In genomic region chr6:92987846-92988619, GRCm38 (mm10) we compare ENCODE assay signal across 12 mouse cellular contexts. TPM values are rescaled to one million over a fixed set of nuclear protein-coding genes. Genes with fewer than 3 reads are reported as not detected.
DNase-seq lines count a peak whose midpoint lies in the region; ATAC-seq and TF ChIP-seq lines count a peak whose summit lies in the region.
"Had no signal": no experiment of that assay in that cellular context is flagged by ENCODE, and none has a peak within 500 bp of the region (broad histone marks: within the 10 kb centered on the region; RNA-seq: fewer than 3 reads in every experiment).

No protein-coding gene starts in this region.

- no peak overlapping the region for H3K9ac ChIP-seq in embryonic facial prominence, embryonic 14.5 days (ENCODE audit: low read depth, low read length)
- no peak overlapping the region for H3K9ac ChIP-seq in heart, embryonic 15.5 days
- no peak overlapping the region for H3K9ac ChIP-seq in kidney, postnatal 0 days (ENCODE audit: low read depth, low read length)
- no peak overlapping the region for H3K9ac ChIP-seq in midbrain, embryonic 15.5 days
- H3K9ac ChIP-seq: embryonic facial prominence, embryonic 13.5 days; limb, embryonic 13.5 days had no signal

- ATAC-seq in embryonic facial prominence, embryonic 14.5 days (ENCODE audit: low read depth), result no peak
- ATAC-seq in heart, embryonic 15.5 days (replicated peaks; ENCODE audit: insufficient number of reproducible peaks, insufficient read depth, low FRiP score, low read depth), result no peak; the same call in 1 of the 2 replicates
- no peak for ATAC-seq in kidney, postnatal 0 days (replicated peaks; ENCODE audit: low FRiP score, low read depth)
- ATAC-seq in midbrain, embryonic 15.5 days (replicated peaks), result no peak

- no peak for TF ChIP-seq CTCF in kidney, postnatal 0 days (IDR thresholded peaks at IDR 0.05; ENCODE audit: low read depth)

- H3K4me3 ChIP-seq in embryonic facial prominence, embryonic 14.5 days (ENCODE audit: low read depth, low read length), result no peak overlapping the region
- H3K4me3 ChIP-seq in embryonic facial prominence, embryonic 10.5 days, result no peak overlapping the region
- no peak overlapping the region for H3K4me3 ChIP-seq in heart, embryonic 15.5 days
- H3K4me3 ChIP-seq in kidney, postnatal 0 days (replicated peaks; ENCODE audit: low read depth, low read length), result no peak overlapping the region
- H3K4me3 ChIP-seq in midbrain, embryonic 15.5 days, result no peak overlapping the region
- H3K4me3 ChIP-seq: embryonic facial prominence, embryonic 13.5 days; limb, embryonic 13.5 days had no signal

- no peaks in the 10 kb centered on the region for H3K27me3 ChIP-seq in embryonic facial prominence, embryonic 14.5 days (replicated peaks; ENCODE audit: control insufficient read depth, insufficient read depth, low read length)
- no peaks in the 10 kb centered on the region for H3K27me3 ChIP-seq in embryonic facial prominence, embryonic 10.5 days (replicated peaks; ENCODE audit: low read depth, poor library complexity, severe bottlenecking)
- no peaks in the 10 kb centered on the region for H3K27me3 ChIP-seq in heart, embryonic 15.5 days
- no peaks in the 10 kb centered on the region for H3K27me3 ChIP-seq in kidney, postnatal 0 days (ENCODE audit: insufficient read depth, low read length)
- H3K27me3 ChIP-seq in midbrain, embryonic 15.5 days (replicated peaks), result no peaks in the 10 kb centered on the region
- H3K27me3 ChIP-seq: embryonic facial prominence, embryonic 13.5 days; limb, embryonic 13.5 days had no signal

- H3K9me3 ChIP-seq in embryonic facial prominence, embryonic 14.5 days (ENCODE audit: control insufficient read depth, low read length), result no peaks in the 10 kb centered on the region
- no peaks in the 10 kb centered on the region for H3K9me3 ChIP-seq in embryonic facial prominence, embryonic 10.5 days
- no peaks in the 10 kb centered on the region for H3K9me3 ChIP-seq in heart, embryonic 15.5 days (replicated peaks)
- H3K9me3 ChIP-seq in kidney, postnatal 0 days (replicated peaks; ENCODE audit: low read length), result no peaks in the 10 kb centered on the region
- no peaks in the 10 kb centered on the region for H3K9me3 ChIP-seq in midbrain, embryonic 15.5 days
- H3K9me3 ChIP-seq: embryonic facial prominence, embryonic 13.5 days had no signal

- H3K4me1 ChIP-seq in embryonic facial prominence, embryonic 14.5 days (ENCODE audit: control insufficient read depth, insufficient read depth, low read length), result no peaks in the 10 kb centered on the region
- H3K4me1 ChIP-seq in embryonic facial prominence, embryonic 10.5 days, result no peaks in the 10 kb centered on the region
- H3K4me1 ChIP-seq in heart, embryonic 15.5 days (replicated peaks), result peaks cover 29% of the 10 kb centered on the region
- peaks cover 7% of the 10 kb centered on the region; the same call in 1 of the 2 replicates for H3K4me1 ChIP-seq in kidney, postnatal 0 days (replicated peaks; ENCODE audit: insufficient read depth, low read length)
- no peaks in the 10 kb centered on the region for H3K4me1 ChIP-seq in midbrain, embryonic 15.5 days

- H3K4me2 ChIP-seq in embryonic facial prominence, embryonic 14.5 days (ENCODE audit: low read depth, low read length), result no peak overlapping the region
- H3K4me2 ChIP-seq in heart, embryonic 15.5 days, result peak overlapping the region; percentile 41
- H3K4me2 ChIP-seq in kidney, postnatal 0 days (ENCODE audit: low read length), result peak overlapping the region; percentile 25; the same call in 1 of the 2 replicates
- no peak overlapping the region for H3K4me2 ChIP-seq in midbrain, embryonic 15.5 days
- H3K4me2 ChIP-seq: embryonic facial prominence, embryonic 13.5 days; limb, embryonic 13.5 days had no signal

- 58% methylated on average over 14 of the region's 14 CpGs for WGBS in embryonic facial prominence, embryonic 14.5 days
- WGBS in embryonic facial prominence, embryonic 10.5 days, result 74% methylated on average over 14 of the region's 14 CpGs
- 37% methylated on average over 14 of the region's 14 CpGs for WGBS in heart, embryonic 15.5 days
- WGBS in kidney, postnatal 0 days, result 37% methylated on average over 14 of the region's 14 CpGs
- 84% methylated on average over 14 of the region's 14 CpGs for WGBS in midbrain, embryonic 15.5 days

- no peaks in the 10 kb centered on the region for H3K36me3 ChIP-seq in embryonic facial prominence, embryonic 14.5 days (ENCODE audit: control insufficient read depth, insufficient read depth, low read length)
- H3K36me3 ChIP-seq in embryonic facial prominence, embryonic 10.5 days (replicated peaks), result no peaks in the 10 kb centered on the region
- H3K36me3 ChIP-seq in heart, embryonic 15.5 days, result no peaks in the 10 kb centered on the region
- no peaks in the 10 kb centered on the region for H3K36me3 ChIP-seq in kidney, postnatal 0 days (ENCODE audit: insufficient read depth, low read length)
- H3K36me3 ChIP-seq in midbrain, embryonic 15.5 days (replicated peaks), result no peaks in the 10 kb centered on the region
- H3K36me3 ChIP-seq: embryonic facial prominence, embryonic 13.5 days; limb, embryonic 13.5 days had no signal

- no peak overlapping the region for H3K27ac ChIP-seq in embryonic facial prominence, embryonic 14.5 days (replicated peaks; ENCODE audit: low read depth, low read length)
- no peak overlapping the region for H3K27ac ChIP-seq in embryonic facial prominence, embryonic 10.5 days (replicated peaks)
- H3K27ac ChIP-seq in heart, embryonic 15.5 days, result peak overlapping the region; percentile 67
- peak overlapping the region; percentile 60 for H3K27ac ChIP-seq in kidney, postnatal 0 days
- no peak overlapping the region for H3K27ac ChIP-seq in midbrain, embryonic 15.5 days
- H3K27ac ChIP-seq: embryonic facial prominence, embryonic 13.5 days; limb, embryonic 13.5 days had no signal

- DNase-seq in embryonic facial prominence, embryonic 14.5 days (ENCODE audit: low spot score), result peak; percentile 24
- DNase-seq in embryonic facial prominence, embryonic 10.5 days (ENCODE audit: low spot score), result no peak
- peak; percentile 65 for DNase-seq in kidney, postnatal 0 days (ENCODE audit: low spot score)
- DNase-seq in lung, postnatal 36 days, result peak; percentile 48
- DNase-seq in thymus, postnatal 36 days, result no peak
- DNase-seq in frontal cortex, adult 2 months (ENCODE audit: extremely low spot score in 1 of 2, low spot score in 1 of 2), result no peak
- DNase-seq: B cell, adult 2 months; right cerebral cortex, postnatal 14 days had no signal

RNA-seq across cellular contexts. Expression of gene Adamts9, which starts 44.7 kb away (rescaled TPM):
- polyA plus RNA-seq in embryonic facial prominence, embryonic 14.5 days (2014; fragmentation: Nextera tagmentation; extraction: Ambion mirVana), result 6.9 and 8.2 TPM in 2 replicates
- polyA plus RNA-seq in embryonic facial prominence, embryonic 10.5 days (2016; fragmentation: Nextera tagmentation; extraction: Ambion mirVana), result 3.8 and 4.2 TPM in 2 replicates
- polyA plus RNA-seq in heart, embryonic 15.5 days (2015; fragmentation: Nextera tagmentation; extraction: Ambion mirVana), result 6.5 and 7.4 TPM in 2 replicates
- polyA plus RNA-seq in kidney, postnatal 0 days (2015; fragmentation: Nextera tagmentation; extraction: Ambion mirVana), result 7.6 and 7.9 TPM in 2 replicates
- polyA plus RNA-seq in frontal cortex, adult 2 months (2012; rRNA removed), result 1.1 and 1.3 TPM in 2 replicates
- 1.3 and 1.6 TPM in 2 replicates for polyA plus RNA-seq in midbrain, embryonic 15.5 days (2015; fragmentation: Nextera tagmentation; extraction: Ambion mirVana)

Comparison
In these comparisons a context has a peak if more than half of its experiments do, and no peak if none do; other contexts are left out.
1. DNase-seq: peak in embryonic facial prominence, embryonic 14.5 days (single experiment), kidney, postnatal 0 days (single experiment) and lung, postnatal 36 days (single experiment); none in embryonic facial prominence, embryonic 10.5 days (single experiment), thymus, postnatal 36 days (0 of 2) and frontal cortex, adult 2 months (0 of 2).
2. H3K27ac ChIP-seq: peak in heart, embryonic 15.5 days (single experiment) and kidney, postnatal 0 days (single experiment); none in embryonic facial prominence, embryonic 14.5 days (single experiment), embryonic facial prominence, embryonic 10.5 days (single experiment) and midbrain, embryonic 15.5 days (single experiment).
3. H3K4me2 ChIP-seq: peak in heart, embryonic 15.5 days (single experiment) and kidney, postnatal 0 days (single experiment); none in embryonic facial prominence, embryonic 14.5 days (single experiment) and midbrain, embryonic 15.5 days (single experiment).